ENCODE assay signal across 18 mouse cellular contexts in the genomic region with DNA sequence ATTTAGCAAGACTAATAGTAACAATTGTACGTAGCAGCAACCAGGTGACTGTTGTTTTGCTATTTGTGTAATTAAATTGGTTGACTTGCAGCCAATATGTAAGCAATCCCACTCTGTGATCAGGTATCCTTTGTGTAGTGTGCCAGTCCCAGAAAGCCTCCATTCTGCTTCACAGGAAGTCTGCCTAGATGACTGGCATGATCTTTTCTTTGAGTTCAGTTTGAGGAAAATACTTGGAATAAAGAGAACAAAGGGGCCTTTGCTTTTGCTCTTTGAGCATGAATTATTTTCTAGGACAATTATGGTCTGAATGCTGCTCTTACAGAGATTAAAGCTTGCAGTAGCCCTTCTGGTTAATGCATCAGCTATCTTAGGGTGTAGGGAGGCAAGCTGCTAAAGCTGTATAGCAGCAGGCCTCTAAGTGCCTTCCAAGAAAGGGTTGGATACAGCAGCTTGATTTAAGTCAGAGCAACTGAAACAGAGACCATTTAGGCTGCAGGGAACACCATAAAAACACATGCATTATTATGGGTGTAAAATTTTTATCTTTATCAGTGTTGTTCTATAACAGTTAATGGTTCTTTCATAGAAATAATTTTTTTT.
A peak's percentile ranks its signal among the peaks of the same experiment; 100 is the strongest.
DNase-seq lines count a peak whose midpoint lies in the region; ATAC-seq and TF ChIP-seq lines count a peak whose summit lies in the region.
"Had no signal": no experiment of that assay in that cellular context is flagged by ENCODE, and none has a peak within 500 bp of the region (broad histone marks: within the 10 kb centered on the region; RNA-seq: fewer than 3 reads in every experiment).

No protein-coding gene starts in this region.

- DNase-seq in brain, adult 2 months (ENCODE audit: low read depth, low spot score), result peak; percentile 7
- peak; percentile 6 for DNase-seq in embryo, embryonic 9.5 days (ENCODE audit: extremely low spot score)
- no peak for DNase-seq in hindbrain, embryonic 14.5 days (ENCODE audit: low spot score)
- no peak for DNase-seq in thymus, postnatal 10 days (ENCODE audit: low spot score in 2 of 2)
- DNase-seq in thymus, adult 2 months, result no peak
- no peak for DNase-seq in heart, adult 18-20 months
- DNase-seq: adrenal gland, postnatal 14 days; cerebellum, adult 2 months; gastrocnemius, postnatal 14 days; kidney, postnatal 10 days; layer of hippocampus, postnatal 36 days; liver, embryonic 13.5 days had no signal

- no peak overlapping the region for H3K27ac ChIP-seq in hindbrain, embryonic 14.5 days
- H3K27ac ChIP-seq in midbrain, embryonic 16.5 days (ENCODE audit: low read length), result peak overlapping the region; percentile 3; the same call in 1 of the 2 replicates
- no peak overlapping the region for H3K27ac ChIP-seq in thymus, adult 2 months (ENCODE audit: control insufficient read depth, insufficient read depth, low read length)
- H3K27ac ChIP-seq: heart, embryonic 13.5 days; liver, embryonic 13.5 days; stomach, embryonic 15.5 days had no signal

- ATAC-seq in hindbrain, embryonic 14.5 days (ENCODE audit: low FRiP score), result peak; percentile 53; the same call in 1 of the 2 replicates
- no peak for ATAC-seq in midbrain, embryonic 16.5 days
- ATAC-seq: CD4-positive, CD25-positive, alpha-beta regulatory T cell, adult 4 months; inflammation-experienced regulatory T-cells, adult 6 months; Patski had no signal

- TF ChIP-seq POLR2A in thymus, adult 2 months (IDR thresholded peaks at IDR 0.05; ENCODE audit: control insufficient read depth, extremely low read depth, insufficient read depth, low read length, poor library complexity), result no peak

- H3K4me3 ChIP-seq in hindbrain, embryonic 14.5 days (replicated peaks; ENCODE audit: low read length), result no peak overlapping the region
- H3K4me3 ChIP-seq in midbrain, embryonic 16.5 days (ENCODE audit: low read depth, low read length), result no peak overlapping the region
- H3K4me3 ChIP-seq in thymus, adult 2 months (ENCODE audit: control insufficient read depth, insufficient read depth, low read length), result no peak overlapping the region
- H3K4me3 ChIP-seq: heart, embryonic 13.5 days; liver, embryonic 13.5 days; stomach, embryonic 15.5 days had no signal

- H3K9ac ChIP-seq in hindbrain, embryonic 14.5 days, result no peak overlapping the region
- H3K9ac ChIP-seq in midbrain, embryonic 16.5 days (ENCODE audit: low read depth, low read length), result no peak overlapping the region
- H3K9ac ChIP-seq: heart, embryonic 13.5 days; liver, embryonic 13.5 days; stomach, embryonic 15.5 days had no signal

- no peak for TF ChIP-seq CTCF in thymus, adult 2 months (IDR thresholded peaks at IDR 0.05; ENCODE audit: borderline replicate concordance, control insufficient read depth, extremely low read depth, insufficient read depth, low read length, poor library complexity)

- no peaks in the 10 kb centered on the region for H3K27me3 ChIP-seq in hindbrain, embryonic 14.5 days (ENCODE audit: control insufficient read depth, insufficient read depth, low read length)
- no peaks in the 10 kb centered on the region for H3K27me3 ChIP-seq in midbrain, embryonic 16.5 days (ENCODE audit: control insufficient read depth, insufficient read depth, low read depth, low read length)
- H3K27me3 ChIP-seq in thymus, adult 2 months (ENCODE audit: control insufficient read depth, insufficient read depth, low read length), result no peaks in the 10 kb centered on the region
- H3K27me3 ChIP-seq: heart, embryonic 13.5 days; liver, embryonic 13.5 days; Patski; stomach, embryonic 15.5 days had no signal

- no peak overlapping the region for H3K4me2 ChIP-seq in hindbrain, embryonic 14.5 days (replicated peaks)
- H3K4me2 ChIP-seq in midbrain, embryonic 16.5 days (ENCODE audit: low read length), result no peak overlapping the region
- H3K4me2 ChIP-seq: heart, embryonic 13.5 days; liver, embryonic 13.5 days; stomach, embryonic 15.5 days had no signal

- 0 out of 2 replicates have a peak, but pooled peaks cover 4% of the 10 kb centered on the region for H3K4me1 ChIP-seq in hindbrain, embryonic 14.5 days (replicated peaks; ENCODE audit: control insufficient read depth, insufficient read depth, low read length)
- H3K4me1 ChIP-seq in midbrain, embryonic 16.5 days (ENCODE audit: control insufficient read depth, insufficient read depth, low read length), result peaks cover 2% of the 10 kb centered on the region; the same call in 1 of the 2 replicates
- no peaks in the 10 kb centered on the region for H3K4me1 ChIP-seq in thymus, adult 2 months (replicated peaks; ENCODE audit: control insufficient read depth, insufficient read depth, low read length)
- H3K4me1 ChIP-seq: heart, embryonic 13.5 days; liver, embryonic 13.5 days; stomach, embryonic 15.5 days had no signal

- H3K36me3 ChIP-seq in hindbrain, embryonic 14.5 days (replicated peaks; ENCODE audit: control insufficient read depth, insufficient read depth), result no peaks in the 10 kb centered on the region
- no peaks in the 10 kb centered on the region for H3K36me3 ChIP-seq in midbrain, embryonic 16.5 days (ENCODE audit: control insufficient read depth, insufficient read depth, low read length)
- no peaks in the 10 kb centered on the region for H3K36me3 ChIP-seq in thymus, adult 2 months (ENCODE audit: control insufficient read depth, insufficient read depth, low read length)
- H3K36me3 ChIP-seq: heart, embryonic 13.5 days; liver, embryonic 13.5 days; stomach, embryonic 15.5 days had no signal

- peaks cover 3% of the 10 kb centered on the region; the same call in 1 of the 2 replicates for H3K9me3 ChIP-seq in hindbrain, embryonic 14.5 days (ENCODE audit: control insufficient read depth, low read length)
- no peaks in the 10 kb centered on the region for H3K9me3 ChIP-seq in midbrain, embryonic 16.5 days (replicated peaks; ENCODE audit: control insufficient read depth, low read length, poor library complexity, severe bottlenecking)
- H3K9me3 ChIP-seq: heart, embryonic 13.5 days; liver, embryonic 13.5 days; stomach, embryonic 15.5 days had no signal

- WGBS in hindbrain, embryonic 14.5 days, result 23% methylated on average over 1 of the region's 1 CpGs
- 23% methylated on average over 1 of the region's 1 CpGs for WGBS in midbrain, embryonic 16.5 days
- 85% methylated on average over 1 of the region's 1 CpGs for WGBS in thymus, adult 2 months

Comparison
In these comparisons a context has a peak if more than half of its experiments do, and no peak if none do; other contexts are left out.
1. DNase-seq: peak in brain, adult 2 months (single experiment) and embryo, embryonic 9.5 days (single experiment); none in hindbrain, embryonic 14.5 days (single experiment), thymus, postnatal 10 days (0 of 2), thymus, adult 2 months (single experiment) and heart, adult 18-20 months (0 of 2).